In the genomic region with DNA sequence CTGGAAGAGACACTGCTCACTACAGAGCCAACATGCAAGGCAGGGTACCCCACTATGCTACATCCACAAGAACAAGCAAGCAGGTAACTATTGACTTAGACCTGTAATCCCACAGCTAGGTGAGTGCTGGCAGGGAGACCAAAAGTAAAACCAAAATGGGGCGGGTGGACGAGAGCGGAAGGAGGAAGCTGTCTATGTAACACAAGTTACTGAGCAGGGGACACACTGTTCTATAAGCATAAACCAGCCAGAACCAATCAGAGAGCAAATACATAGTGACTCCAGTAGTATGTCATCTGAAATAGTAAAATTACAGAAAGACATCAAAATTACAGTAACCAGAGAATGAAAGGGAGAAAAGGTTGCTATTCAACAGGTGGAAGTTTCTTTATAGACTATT, we compare ENCODE assay signal across 26 mouse cellular contexts.
"Had no signal": no experiment of that assay in that cellular context is flagged by ENCODE, and none has a peak within 500 bp of the region (broad histone marks: within the 10 kb centered on the region; RNA-seq: fewer than 3 reads in every experiment).

No protein-coding gene starts in this region.

- ATAC-seq: intestine, embryonic 15.5 days; liver, postnatal 0 days; lung, postnatal 0 days; midbrain, embryonic 13.5 days; midbrain, embryonic 16.5 days had no signal

- H3K36me3 ChIP-seq: midbrain, embryonic 13.5 days had no signal

- H3K9me3 ChIP-seq: intestine, embryonic 15.5 days; kidney, embryonic 15.5 days; limb, embryonic 12.5 days; limb, embryonic 15.5 days; midbrain, embryonic 13.5 days; stomach, embryonic 15.5 days had no signal

- H3K4me3 ChIP-seq: intestine, embryonic 15.5 days; kidney, embryonic 15.5 days; left cerebral cortex, adult 2 months; limb, embryonic 12.5 days; limb, embryonic 15.5 days; midbrain, embryonic 13.5 days; myocyte; neural tube, embryonic 13.5 days; stomach, embryonic 15.5 days had no signal

- H3K27ac ChIP-seq: intestine, embryonic 15.5 days; kidney, embryonic 15.5 days; left cerebral cortex, adult 2 months; limb, embryonic 12.5 days; limb, embryonic 15.5 days; liver, embryonic 14.5 days; macrophage; midbrain, embryonic 13.5 days; neural tube, embryonic 13.5 days; stomach, embryonic 15.5 days had no signal

- H3K4me1 ChIP-seq: intestine, embryonic 15.5 days; stomach, embryonic 15.5 days had no signal

- DNase-seq: kidney, adult 11 months; kidney, adult 8-10 months; kidney, postnatal 10 days; kidney, postnatal 36 days; layer of hippocampus, postnatal 36 days; left cerebral cortex, postnatal 4 days; liver, postnatal 0 days; lung, embryonic 14.5 days; right cerebral cortex, adult 18-20 months; right cerebral cortex, postnatal 14 days; spleen, adult 18-20 months; thymus, postnatal 25 days had no signal

- H3K4me2 ChIP-seq: intestine, embryonic 15.5 days; kidney, embryonic 15.5 days; limb, embryonic 12.5 days; limb, embryonic 15.5 days; liver, embryonic 11.5 days; lung, embryonic 14.5 days; midbrain, embryonic 13.5 days; neural tube, embryonic 13.5 days; stomach, embryonic 15.5 days had no signal

- H3K27me3 ChIP-seq: intestine, embryonic 15.5 days; kidney, embryonic 15.5 days; limb, embryonic 12.5 days; limb, embryonic 15.5 days; midbrain, embryonic 13.5 days; neural tube, embryonic 13.5 days; stomach, embryonic 15.5 days had no signal

- H3K9ac ChIP-seq: intestine, embryonic 15.5 days; kidney, embryonic 15.5 days; limb, embryonic 12.5 days; limb, embryonic 15.5 days; liver, embryonic 14.5 days; liver, postnatal 0 days; lung, embryonic 14.5 days; midbrain, embryonic 13.5 days; neural tube, embryonic 13.5 days; stomach, embryonic 15.5 days had no signal
